Mouse (Mus musculus) embryonic facial prominence, embryonic 10.5 days (tissue): ENCODE measurements at regions not wholly inside any gene's neighbourhood (a gene's known extent, or its start where the extent isn't known, plus 50 kb on each side); places are given as distances from the start of the nearest gene placed in this dataset.

Source experiments
- DNase-seq: peaks from one replicate; pipeline ENCODE4 v3.0.0-alpha.2; 2017; ENCODE audit warnings: low spot score
- H3K27ac ChIP-seq: fragments of 300-500 bp; sonication (generic); replicated peaks from 2 replicates; pipeline ENCODE4 v1.5.1; 2016; ENCODE audit warnings: mild to moderate bottlenecking
- H3K27me3 ChIP-seq: fragments of 300-500 bp; sonication (generic); replicated peaks from 2 replicates; pipeline ENCODE4 v1.6.1; 2016; ENCODE audit warnings: low read depth, mild to moderate bottlenecking; ENCODE audit not compliant: poor library complexity, severe bottlenecking
- H3K36me3 ChIP-seq: fragments of 300-500 bp; sonication (generic); replicated peaks from 2 replicates; pipeline ENCODE4 v1.6.1; 2016; ENCODE audit warnings: mild to moderate bottlenecking, moderate library complexity
- H3K4me1 ChIP-seq: fragments of 300-500 bp; sonication (generic); 2 replicates; pipeline ENCODE4 v1.6.1; 2016
- H3K4me3 ChIP-seq: fragments of 300-500 bp; sonication (generic); 2 replicates; pipeline ENCODE4 v1.5.1; 2016; ENCODE audit warnings: mild to moderate bottlenecking, moderate library complexity
- H3K9me3 ChIP-seq: fragments of 300-500 bp; sonication (generic); 2 replicates; pipeline ENCODE4 v1.6.1; 2016; ENCODE audit warnings: mild to moderate bottlenecking
- WGBS: fragments of 180-500 bp; shearing (Covaris S2); methylation state at CpG from one replicate; pipeline ENCODE4 v1.1.7; 2016; 5-methylcytosine and 5-hydroxymethylcytosine counted together

GRCm38 (mm10) chr1:88949911-88950310, 120.3 kb upstream of the Sh3bp4 start:
- no peak overlapping the region for H3K4me3 ChIP-seq
- WGBS = 78% methylated on average over 1 of the region's 1 CpGs

DNA sequence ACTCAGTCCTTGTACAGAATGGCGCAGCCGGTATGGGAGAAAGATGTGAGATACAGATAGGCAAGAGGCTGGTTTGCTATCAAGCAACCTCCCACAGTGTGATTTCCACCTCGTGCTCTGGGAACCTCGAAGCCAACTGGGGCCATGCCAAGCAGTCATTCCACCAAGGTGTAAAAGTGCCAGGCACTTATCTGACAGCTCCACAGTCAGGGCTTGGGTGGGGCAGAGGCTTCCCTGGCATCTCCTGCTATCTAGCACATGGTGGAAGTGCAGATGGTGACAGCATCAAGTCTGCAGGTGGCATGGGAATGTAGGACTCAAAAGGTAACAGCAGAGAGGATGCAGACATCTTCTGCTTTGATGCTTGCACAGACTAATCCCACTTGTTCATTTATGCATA, 116.7 kb upstream of the Sh3bp4 start:
- no peaks in the 10 kb centered on the region for H3K27me3 ChIP-seq
- peaks cover 5% of the 10 kb centered on the region; the same call in 1 of the 2 replicates for H3K9me3 ChIP-seq
- no peaks in the 10 kb centered on the region for H3K36me3 ChIP-seq
- no peak for DNase-seq
- H3K27ac ChIP-seq = no peak overlapping the region
- H3K4me1 ChIP-seq = peaks cover 7% of the 10 kb centered on the region; the same call in 1 of the 2 replicates
- H3K4me3 ChIP-seq = no peak overlapping the region
- 88% methylated on average over 4 of the region's 4 CpGs for WGBS

More at GRCm38 (mm10) chr1:88949911-88950310, 120.3 kb upstream of the Sh3bp4 start:
- no peak overlapping the region for H3K27ac ChIP-seq
- H3K9me3 ChIP-seq = peaks cover 5% of the 10 kb centered on the region; the same call in 1 of the 2 replicates
- H3K27me3 ChIP-seq = no peaks in the 10 kb centered on the region
- no peak for DNase-seq
- H3K36me3 ChIP-seq = no peaks in the 10 kb centered on the region
- H3K4me1 ChIP-seq = no peaks in the 10 kb centered on the region

- Histone ChIP-seq H3K27me3 (no peaks in the 10 kb centered on the region), H3K4me1 (peaks cover 10% of the 10 kb centered on the region), H3K4me3 (no peak overlapping the region), H3K27ac (no peak overlapping the region), H3K36me3 (no peaks in the 10 kb centered on the region), H3K9me3 (no peaks in the 10 kb centered on the region)
- whole genome bisulfite sequencing = 87% methylated on average over 5 of the region's 5 CpGs
- no peak for DNase-seq
Observed at GRCm38 (mm10) chr1:88954784-88955183, 115.4 kb upstream of the Sh3bp4 start.

DNA sequence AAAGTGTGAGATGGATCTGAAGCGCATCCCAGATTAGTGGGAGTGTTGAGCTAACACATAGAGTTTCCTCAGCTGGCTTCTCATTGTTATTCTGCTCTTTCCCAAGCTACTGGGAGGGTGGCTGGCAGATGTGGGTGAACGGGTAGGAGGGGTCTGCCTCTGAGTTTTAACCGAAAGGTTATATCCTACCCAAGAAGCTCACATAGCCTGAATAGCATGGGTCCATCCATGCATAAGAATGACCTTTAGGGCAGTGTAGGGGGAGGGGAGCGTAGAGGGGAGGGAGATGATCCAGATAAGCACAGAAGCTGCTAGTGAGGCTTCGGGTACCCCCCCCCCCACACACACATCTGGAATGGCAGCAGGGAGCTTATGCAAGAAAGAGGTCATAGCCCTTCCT, 113.2 kb upstream of the Sh3bp4 start:
- WGBS = 60% methylated on average over 5 of the region's 5 CpGs
- Histone ChIP-seq H3K36me3 (no peaks in the 10 kb centered on the region), H3K27ac (no peak overlapping the region), H3K9me3 (no peaks in the 10 kb centered on the region), H3K4me1 (peaks cover 19% of the 10 kb centered on the region), H3K27me3 (no peaks in the 10 kb centered on the region), H3K4me3 (no peak overlapping the region)
- no peak for DNase-seq

GRCm38 (mm10) chr1:88959715-88960114, 110.5 kb upstream of the Sh3bp4 start:
- H3K4me3 ChIP-seq = no peak overlapping the region
- no peaks in the 10 kb centered on the region for H3K9me3 ChIP-seq
- 57% methylated on average over 4 of the region's 4 CpGs for WGBS
- H3K36me3 ChIP-seq = no peaks in the 10 kb centered on the region
- H3K27me3 ChIP-seq = no peaks in the 10 kb centered on the region
- no peak for DNase-seq
- H3K4me1 ChIP-seq = peaks cover 19% of the 10 kb centered on the region
- no peak overlapping the region for H3K27ac ChIP-seq

- no peaks in the 10 kb centered on the region for H3K9me3 ChIP-seq
- WGBS = 92% methylated on average over 11 of the region's 11 CpGs
- H3K4me1 ChIP-seq = peaks cover 19% of the 10 kb centered on the region
Observed at GRCm38 (mm10) chr1:88960142-88960541, 110.1 kb upstream of the Sh3bp4 start.

GRCm38 (mm10) chr1:88964045-88964747, 106.0 kb upstream of the Sh3bp4 start:
- DNase-seq = no peak
- WGBS = 86% methylated on average over 14 of the region's 14 CpGs
- Histone ChIP-seq H3K4me3 (no peak overlapping the region), H3K9me3 (no peaks in the 10 kb centered on the region), H3K27ac (no peak overlapping the region), H3K4me1 (peaks cover 12% of the 10 kb centered on the region; the same call in 1 of the 2 replicates), H3K27me3 (no peaks in the 10 kb centered on the region), H3K36me3 (no peaks in the 10 kb centered on the region)

More at GRCm38 (mm10) chr1:88960142-88960541, 110.1 kb upstream of the Sh3bp4 start:
- Histone ChIP-seq H3K27me3 (no peaks in the 10 kb centered on the region), H3K36me3 (no peaks in the 10 kb centered on the region), H3K4me3 (no peak overlapping the region), H3K27ac (no peak overlapping the region)
- no peak for DNase-seq

DNA sequence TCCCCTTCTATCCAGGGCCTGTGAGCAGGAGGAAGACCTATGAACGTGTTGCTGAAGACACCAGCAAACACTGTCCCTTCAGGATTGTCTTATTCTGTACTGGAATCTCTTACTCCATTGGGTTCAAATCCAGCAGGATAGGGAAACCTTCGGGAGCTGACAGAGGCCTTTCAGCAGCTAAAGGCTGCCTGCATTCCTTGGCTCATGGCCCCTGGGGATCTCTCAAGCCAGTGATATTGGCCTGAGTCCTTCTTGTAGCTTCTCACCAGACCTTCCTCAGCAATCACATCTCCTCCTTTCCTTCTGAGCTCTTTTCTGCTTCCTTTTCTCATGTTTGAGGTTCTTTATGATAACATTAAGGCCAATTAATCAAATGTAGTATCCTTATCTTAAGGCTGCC, 103.8 kb upstream of the Sh3bp4 start:
- DNase-seq = no peak
- no peaks in the 10 kb centered on the region for H3K27me3 ChIP-seq
- no peaks in the 10 kb centered on the region for H3K36me3 ChIP-seq
- no peak overlapping the region for H3K4me3 ChIP-seq
- H3K4me1 ChIP-seq = peaks cover 4% of the 10 kb centered on the region; the same call in 1 of the 2 replicates
- no peak overlapping the region for H3K27ac ChIP-seq
- 80% methylated on average over 2 of the region's 2 CpGs for WGBS
- H3K9me3 ChIP-seq = no peaks in the 10 kb centered on the region

DNA sequence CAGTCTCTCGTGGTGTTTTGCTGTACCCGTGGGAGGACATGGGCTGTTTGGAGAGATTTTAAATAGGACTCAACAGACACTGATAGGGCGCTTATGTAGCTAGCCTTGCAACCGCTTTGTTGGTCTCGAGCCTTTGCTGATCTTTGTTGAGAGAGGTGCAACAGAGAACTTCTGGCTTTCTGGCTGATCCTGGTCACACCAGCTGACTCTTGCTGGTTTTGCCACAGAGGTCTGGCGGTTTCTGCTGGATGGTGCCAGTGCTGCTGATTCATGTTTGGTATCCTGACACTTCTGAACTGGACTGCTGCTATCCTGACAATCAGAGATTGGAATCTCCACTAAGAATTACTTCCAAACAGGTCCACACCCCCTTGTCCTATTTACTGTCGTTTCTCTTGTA, 102.1 kb upstream of the Sh3bp4 start:
- WGBS = 90% methylated on average over 7 of the region's 7 CpGs
- Histone ChIP-seq H3K27me3 (no peaks in the 10 kb centered on the region), H3K4me3 (no peak overlapping the region), H3K36me3 (no peaks in the 10 kb centered on the region), H3K4me1 (no peaks in the 10 kb centered on the region), H3K27ac (no peak overlapping the region), H3K9me3 (no peaks in the 10 kb centered on the region)
- no peak for DNase-seq

DNA sequence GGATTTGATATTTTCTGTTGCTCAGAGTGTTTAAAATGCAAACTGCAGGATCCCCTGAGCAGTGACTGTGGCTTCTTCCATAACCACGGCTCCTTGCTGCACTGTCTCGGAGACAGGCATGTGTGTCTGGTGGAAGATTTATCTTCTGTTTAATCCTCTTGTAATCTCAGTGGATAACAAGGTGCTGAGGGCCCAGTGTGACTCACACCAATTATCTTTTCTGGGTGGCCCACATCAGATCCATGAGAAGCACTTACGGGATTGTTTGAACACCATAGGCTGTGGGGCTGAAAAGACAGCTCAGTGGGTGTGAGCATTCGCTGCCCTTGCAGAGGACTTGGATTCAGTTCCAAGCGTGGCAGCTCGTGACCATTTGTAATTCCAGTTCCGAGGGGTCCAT, 101.2 kb upstream of the Sh3bp4 start:
- no peaks in the 10 kb centered on the region for H3K9me3 ChIP-seq
- no peak overlapping the region for H3K27ac ChIP-seq
- H3K27me3 ChIP-seq = no peaks in the 10 kb centered on the region
- H3K36me3 ChIP-seq = no peaks in the 10 kb centered on the region
- no peak overlapping the region for H3K4me3 ChIP-seq
- DNase-seq = no peak
- WGBS = 91% methylated on average over 7 of the region's 7 CpGs
- no peaks in the 10 kb centered on the region for H3K4me1 ChIP-seq

DNA sequence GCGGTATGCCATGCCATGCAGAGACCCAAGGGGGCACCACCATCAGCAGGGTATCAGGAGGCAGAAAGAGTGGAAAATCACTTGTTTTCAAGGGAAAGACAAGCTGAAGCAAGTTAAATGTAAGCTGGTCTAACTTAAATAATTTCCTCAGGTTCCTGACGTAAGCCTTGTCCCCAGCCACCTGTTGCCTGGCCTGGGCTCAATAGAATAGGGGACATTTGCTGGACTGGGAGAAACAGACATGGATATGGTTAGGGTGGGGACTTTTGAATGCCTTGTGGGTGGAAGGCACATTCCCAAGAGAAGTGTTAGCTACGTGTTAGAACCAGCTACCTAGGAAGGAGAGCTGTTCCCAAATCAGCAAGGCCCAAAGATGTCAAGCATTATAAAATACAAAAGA, 100.6 kb upstream of the Sh3bp4 start:
- no peaks in the 10 kb centered on the region for H3K36me3 ChIP-seq
- no peak for DNase-seq
- no peak overlapping the region for H3K27ac ChIP-seq
- H3K4me3 ChIP-seq = no peak overlapping the region
- 92% methylated on average over 3 of the region's 3 CpGs for WGBS
- no peaks in the 10 kb centered on the region for H3K4me1 ChIP-seq
- no peaks in the 10 kb centered on the region for H3K9me3 ChIP-seq
- no peaks in the 10 kb centered on the region for H3K27me3 ChIP-seq

DNA sequence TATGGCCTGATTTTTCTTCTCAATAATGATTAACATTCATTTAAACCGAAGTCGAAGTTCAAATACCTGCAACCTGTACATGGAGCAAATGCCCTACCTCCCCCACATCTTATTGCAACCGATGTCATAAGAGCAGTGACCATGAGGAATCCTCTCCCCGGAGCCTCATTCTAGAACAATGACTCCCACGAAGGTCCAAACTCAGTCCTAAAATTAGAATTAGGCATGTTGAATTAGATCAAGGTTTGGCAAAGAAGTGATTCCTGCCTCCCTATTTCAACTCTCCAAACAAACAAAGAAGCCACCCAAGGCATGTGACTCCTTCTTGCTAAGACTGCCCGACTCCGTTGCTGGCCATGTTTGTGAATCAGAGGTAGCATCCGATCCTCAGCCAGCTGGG, 94.1 kb upstream of the Sh3bp4 start:
- Histone ChIP-seq H3K27me3 (no peaks in the 10 kb centered on the region), H3K9me3 (no peaks in the 10 kb centered on the region), H3K27ac (no peak overlapping the region), H3K4me3 (no peak overlapping the region), H3K4me1 (no peaks in the 10 kb centered on the region), H3K36me3 (no peaks in the 10 kb centered on the region)
- no peak for DNase-seq
- 92% methylated on average over 8 of the region's 8 CpGs for WGBS

DNA sequence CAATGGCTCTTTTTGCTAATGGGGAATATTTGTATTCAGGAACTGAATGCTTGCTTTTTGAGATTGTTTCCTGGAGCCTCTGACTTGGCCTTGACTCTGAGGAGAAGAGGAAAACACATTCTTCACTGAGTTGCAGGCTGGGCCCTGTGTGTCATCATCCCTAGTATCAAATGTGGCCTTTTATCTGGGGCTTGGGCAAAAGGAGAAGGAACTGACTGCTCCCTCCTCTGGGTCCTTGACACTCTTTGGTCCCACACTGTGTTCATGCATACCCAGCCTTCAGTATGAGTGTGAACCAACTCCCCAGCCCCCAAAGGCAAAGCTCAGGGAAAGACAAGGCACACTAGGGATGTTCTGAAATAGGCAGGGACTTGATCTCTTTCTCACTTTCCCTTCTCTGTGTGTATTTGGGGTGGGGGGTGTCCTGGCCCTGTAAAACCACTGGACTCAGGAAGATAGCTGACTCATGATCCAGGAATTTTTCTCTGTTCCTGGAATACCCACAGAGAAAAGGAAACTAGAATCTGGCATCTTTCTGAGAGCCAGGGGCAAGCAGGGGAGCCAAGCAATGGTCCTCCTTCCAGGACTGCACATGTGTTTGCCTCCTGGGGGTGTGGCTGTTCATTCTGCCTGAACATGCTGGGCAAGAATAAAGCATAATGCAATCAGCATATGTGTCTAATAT, 82.1 kb upstream of the Sh3bp4 start:
- Histone ChIP-seq H3K9me3 (no peaks in the 10 kb centered on the region), H3K27me3 (no peaks in the 10 kb centered on the region), H3K4me3 (no peak overlapping the region), H3K4me1 (no peaks in the 10 kb centered on the region), H3K27ac (no peak overlapping the region), H3K36me3 (no peaks in the 10 kb centered on the region)
- no peak for DNase-seq
